Mouse (Mus musculus) hindbrain, postnatal 0 days (tissue): ENCODE measurements around the gene E2f8. TPM values are rescaled to one million over a fixed set of nuclear protein-coding genes. Genes with fewer than 3 reads are reported as not detected.

Experiments used
- ATAC-seq: fragments of 200-750 bp; cut with Nextera tagmentation; 2 replicates; pipeline ENCODE4 v1.8.0; 2017; ENCODE audit warnings: mild to moderate bottlenecking, moderate TSS enrichment, moderate library complexity
- DNase-seq: peaks from one replicate; pipeline ENCODE4 v3.0.0-alpha.2; 2015; ENCODE audit warnings: low spot score
- H3K27ac ChIP-seq: fragments of 300-500 bp; sonication (generic); 2 replicates; pipeline ENCODE4 v1.5.1; 2014; ENCODE audit warnings: mild to moderate bottlenecking
- H3K27me3 ChIP-seq: fragments of 300-500 bp; sonication (generic); 2 replicates; pipeline ENCODE4 v1.6.1; 2014; ENCODE audit warnings: low read length, mixed read lengths; ENCODE audit not compliant: insufficient read depth
- H3K36me3 ChIP-seq: fragments of 300-500 bp; sonication (generic); 2 replicates; pipeline ENCODE4 v1.6.1; 2014; ENCODE audit warnings: low read length, mixed read lengths; ENCODE audit not compliant: insufficient read depth
- H3K4me1 ChIP-seq: fragments of 300-500 bp; sonication (generic); 2 replicates; pipeline ENCODE4 v1.6.1; 2014; ENCODE audit warnings: antibody characterized with exemption, low read length, mixed read lengths; ENCODE audit not compliant: insufficient read depth
- H3K4me2 ChIP-seq: fragments of 300-500 bp; sonication (generic); 2 replicates; pipeline ENCODE4 v1.6.1; 2014; ENCODE audit warnings: low read depth, mild to moderate bottlenecking, low read length, moderate library complexity, mixed read lengths
- H3K4me3 ChIP-seq: fragments of 300-500 bp; sonication (generic); 2 replicates; pipeline ENCODE4 v1.5.1; 2014; ENCODE audit warnings: low read length
- H3K9ac ChIP-seq: fragments of 300-500 bp; sonication (generic); replicated peaks from 2 replicates; pipeline ENCODE4 v1.6.1; 2014; ENCODE audit warnings: mild to moderate bottlenecking, low read length, moderate library complexity, mixed read lengths
- H3K9me3 ChIP-seq: fragments of 300-500 bp; sonication (generic); 2 replicates; pipeline ENCODE4 v1.6.1; 2016; ENCODE audit warnings: low read length, mixed read lengths
- CTCF ChIP-seq: IDR thresholded peaks from 2 replicates; pipeline ENCODE4 v1.5.1; 2016; ENCODE audit warnings: antibody characterized with exemption, control low read depth, low read depth
- WGBS: fragments of 180-500 bp; shearing (Covaris S2); extraction: QIAGEN DNeasy Blood & Tissue Kit; methylation state at CpG from one replicate; pipeline ENCODE4 v1.1.7; 2014; 5-methylcytosine and 5-hydroxymethylcytosine counted together
- polyA plus RNA-seq: library from polyadenylated mRNA; unstranded; fragments of >200 nt; fragmentation: Nextera tagmentation; extraction: Ambion mirVana; gene quantifications from 2 replicates; pipeline ENCODE4 v1.2.1, GENCODE M21; 2015
- total RNA-seq: library from RNA; depleted of rRNA; stranded (reverse); fragments of >200 nt; gene quantifications from 2 replicates; pipeline ENCODE4 v1.2.3, GENCODE M21; 2014

Gene E2f8
- total and polyA plus RNA-seq, 2 experiments from 2014 or later: 2.0 to 2.6 TPM

DNA sequence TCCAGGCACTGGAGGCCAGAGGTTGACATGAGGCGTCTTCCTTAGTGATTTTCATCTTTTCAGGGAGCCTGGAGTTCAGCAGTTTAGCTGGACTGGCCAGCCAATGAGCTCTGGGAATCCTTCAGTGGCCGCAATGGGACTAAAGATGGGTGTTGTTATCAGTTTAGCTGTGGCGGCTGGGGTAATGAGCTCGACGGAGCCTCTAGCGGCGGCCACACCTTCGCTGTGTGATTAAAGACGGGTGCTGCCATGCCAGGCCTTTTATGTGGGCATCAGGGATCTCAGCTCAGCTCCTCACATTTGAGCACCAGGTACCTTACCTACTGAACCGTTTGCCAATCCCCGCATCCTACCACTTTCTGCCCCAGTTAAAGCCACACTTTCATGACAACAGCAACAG, 10.1 kb downstream of the E2f8 start:
- Histone ChIP-seq H3K4me3 (no peak overlapping the region), H3K27ac (no peak overlapping the region), H3K27me3 (no peaks in the 10 kb centered on the region), H3K4me1 (no peaks in the 10 kb centered on the region), H3K4me2 (no peak overlapping the region), H3K9ac (no peak overlapping the region), H3K9me3 (no peaks in the 10 kb centered on the region), H3K36me3 (no peaks in the 10 kb centered on the region)
- TF ChIP-seq CTCF: no peak
- DNase-seq (no peak), ATAC-seq (no peak)
- 94% methylated on average over 11 of the region's 11 CpGs for WGBS

DNA sequence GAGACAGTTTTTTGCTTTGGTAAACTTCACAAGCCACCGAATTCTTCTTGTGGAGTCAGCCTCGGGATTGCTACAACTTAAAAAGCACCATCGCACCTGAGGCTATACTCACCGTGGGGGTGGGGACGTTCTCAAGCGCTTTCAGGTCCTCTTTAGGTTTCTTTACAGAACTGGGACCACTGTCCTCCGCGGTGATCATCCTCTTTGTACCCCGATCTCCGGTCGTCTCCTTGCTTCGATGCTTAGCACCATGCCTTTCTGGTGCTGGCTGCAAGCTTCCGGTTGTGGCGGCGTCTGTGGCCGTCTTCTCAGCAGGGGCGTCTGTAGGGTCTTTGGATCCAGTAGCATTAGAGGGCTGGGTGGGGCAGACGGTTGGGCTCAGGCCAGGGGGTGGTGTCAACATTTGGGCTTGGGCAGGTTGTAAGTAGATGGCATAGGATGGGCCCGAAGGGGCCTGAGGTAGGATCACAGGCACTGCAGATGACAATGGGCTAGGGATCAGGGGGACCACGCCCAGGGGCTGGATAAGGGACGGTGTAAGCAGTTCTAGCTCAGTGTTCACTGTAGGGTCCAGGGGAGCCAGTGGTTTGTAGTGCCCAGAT, 10.7 kb downstream of the E2f8 start:
- Histone ChIP-seq H3K4me1 (no peaks in the 10 kb centered on the region), H3K27ac (no peak overlapping the region), H3K9ac (no peak overlapping the region), H3K36me3 (no peaks in the 10 kb centered on the region), H3K27me3 (no peaks in the 10 kb centered on the region), H3K4me3 (no peak overlapping the region), H3K4me2 (no peak overlapping the region), H3K9me3 (no peaks in the 10 kb centered on the region)
- whole genome bisulfite sequencing: 92% methylated on average over 21 of the region's 21 CpGs
- DNase-seq (no peak), ATAC-seq (no peak)
- no peak for TF ChIP-seq CTCF

DNA sequence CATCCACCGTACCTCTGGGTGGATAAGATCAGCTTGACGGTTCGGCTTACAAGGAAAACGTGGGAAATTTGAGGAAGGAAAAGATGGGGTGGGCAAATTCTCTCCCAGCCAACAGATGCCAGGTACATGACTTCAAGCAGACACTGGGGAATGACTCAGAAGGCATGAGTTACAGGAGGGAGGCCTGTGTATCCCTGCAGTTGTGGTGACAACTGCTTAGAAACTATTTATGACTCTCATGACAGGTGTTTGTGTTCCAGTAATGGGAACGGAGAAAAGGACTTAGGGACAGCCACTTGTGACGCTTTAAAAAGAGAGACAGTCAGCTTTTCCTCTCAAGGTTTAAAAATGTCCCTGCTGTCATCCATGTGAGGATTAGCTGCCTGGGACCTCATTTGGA, 11.3 kb downstream of the E2f8 start:
- no peaks in the 10 kb centered on the region for H3K27me3 ChIP-seq
- no peak for TF ChIP-seq CTCF
- no peaks in the 10 kb centered on the region for H3K4me1 ChIP-seq
- DNase-seq (no peak), ATAC-seq (no peak)
- no peak overlapping the region for H3K27ac ChIP-seq
- H3K36me3 ChIP-seq: no peaks in the 10 kb centered on the region
- 84% methylated on average over 6 of the region's 6 CpGs for WGBS
- no peak overlapping the region for H3K9ac ChIP-seq
- H3K4me3 ChIP-seq: no peak overlapping the region
- H3K9me3 ChIP-seq: no peaks in the 10 kb centered on the region
- H3K4me2 ChIP-seq: no peak overlapping the region

DNA sequence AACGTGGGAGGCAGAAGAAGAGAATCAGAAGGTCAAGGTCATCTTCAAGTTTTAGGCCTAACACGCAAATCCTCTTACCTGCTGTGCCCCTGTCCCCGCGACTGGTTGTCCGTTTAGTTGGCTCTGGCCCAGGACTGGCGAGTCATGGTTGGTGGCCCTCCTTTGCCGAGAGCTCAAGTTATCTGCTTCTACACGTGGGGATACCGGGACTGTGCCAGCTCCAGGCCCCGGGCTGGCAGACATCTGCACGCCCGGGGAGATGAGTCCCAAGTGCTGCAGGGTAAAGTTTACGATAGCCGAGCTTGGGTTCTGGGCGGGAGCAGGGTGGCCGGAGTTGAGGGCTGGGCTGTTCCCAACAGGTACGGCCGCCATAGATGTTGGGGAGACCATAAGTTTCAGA, 13.8 kb downstream of the E2f8 start:
- 86% methylated on average over 18 of the region's 18 CpGs for WGBS
- ATAC-seq (no peak), DNase-seq (no peak)
- Histone ChIP-seq H3K4me1 (no peaks in the 10 kb centered on the region), H3K9ac (no peak overlapping the region), H3K4me3 (no peak overlapping the region), H3K4me2 (no peak overlapping the region), H3K9me3 (no peaks in the 10 kb centered on the region), H3K27me3 (no peaks in the 10 kb centered on the region), H3K36me3 (no peaks in the 10 kb centered on the region), H3K27ac (no peak overlapping the region)
- TF ChIP-seq CTCF: no peak

DNA sequence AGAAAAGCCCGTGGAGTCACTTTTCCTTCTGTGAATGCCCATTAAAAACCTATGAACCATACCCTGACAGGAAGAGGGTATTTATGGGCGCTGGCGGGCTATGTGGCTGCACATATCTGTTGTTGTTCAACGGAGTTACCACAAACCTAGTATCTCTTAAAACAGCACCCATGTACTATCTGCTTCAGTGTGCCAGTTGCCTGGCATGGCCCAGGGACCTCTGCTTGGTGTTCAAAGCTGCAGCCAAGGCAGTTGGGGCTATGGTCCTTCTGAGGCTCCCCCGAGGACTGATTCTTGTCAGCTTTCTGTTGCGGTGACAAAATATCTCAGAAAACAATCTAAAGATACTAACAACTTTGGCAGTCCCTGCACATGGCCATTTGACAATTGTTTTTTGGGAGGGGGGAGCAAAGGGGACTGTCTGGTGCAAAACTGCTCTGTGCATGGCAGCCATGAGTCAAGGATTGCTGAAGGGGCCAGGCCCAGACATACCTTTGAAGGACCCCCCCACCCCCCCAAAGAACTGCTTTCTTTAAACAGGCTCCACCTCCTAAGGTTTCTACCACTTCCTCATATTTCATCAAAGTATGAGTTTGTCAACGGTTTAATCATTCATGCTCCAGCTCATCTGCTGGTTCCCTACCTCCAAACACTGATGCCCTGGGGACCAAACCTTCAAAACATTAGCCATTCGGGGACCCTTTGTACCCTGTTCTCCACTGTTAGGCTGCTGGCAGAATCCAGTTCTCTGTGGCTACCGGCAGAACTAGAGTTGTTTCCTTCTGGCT, 16.5 kb downstream of the E2f8 start:
- no peak overlapping the region for H3K4me2 ChIP-seq
- no peak overlapping the region for H3K27ac ChIP-seq
- no peak overlapping the region for H3K4me3 ChIP-seq
- no peaks in the 10 kb centered on the region for H3K4me1 ChIP-seq
- no peak for DNase-seq
- ATAC-seq: no peak
- H3K27me3 ChIP-seq: no peaks in the 10 kb centered on the region
- H3K36me3 ChIP-seq: no peaks in the 10 kb centered on the region
- 90% methylated on average over 9 of the region's 9 CpGs for WGBS
- H3K9ac ChIP-seq: no peak overlapping the region
- H3K9me3 ChIP-seq: no peaks in the 10 kb centered on the region
- TF ChIP-seq CTCF: no peak

DNA sequence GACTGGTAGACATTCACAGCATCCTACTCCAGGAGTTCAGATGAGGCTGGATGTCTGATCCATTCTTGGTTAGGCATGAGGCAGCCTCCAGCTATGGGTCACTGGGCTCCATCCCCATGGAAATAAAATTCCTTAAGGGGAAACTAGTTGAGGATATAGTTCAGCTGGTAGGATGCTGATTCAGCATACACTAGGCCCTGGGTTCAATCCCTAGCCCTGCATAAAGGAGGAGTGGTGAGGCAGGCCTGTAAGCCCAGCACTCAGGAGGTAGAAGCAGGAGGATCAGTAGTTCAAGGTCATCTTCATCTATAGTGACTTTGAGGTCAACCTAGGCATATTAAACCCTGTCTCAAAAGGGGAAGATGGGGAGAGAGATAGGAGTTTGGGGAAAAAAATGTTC, 17.2 kb downstream of the E2f8 start:
- Histone ChIP-seq H3K4me1 (no peaks in the 10 kb centered on the region), H3K9me3 (no peaks in the 10 kb centered on the region), H3K4me2 (no peak overlapping the region), H3K27ac (no peak overlapping the region), H3K4me3 (no peak overlapping the region), H3K36me3 (no peaks in the 10 kb centered on the region), H3K9ac (no peak overlapping the region), H3K27me3 (no peaks in the 10 kb centered on the region)
- TF ChIP-seq CTCF: no peak
- DNase-seq (no peak), ATAC-seq (no peak)

DNA sequence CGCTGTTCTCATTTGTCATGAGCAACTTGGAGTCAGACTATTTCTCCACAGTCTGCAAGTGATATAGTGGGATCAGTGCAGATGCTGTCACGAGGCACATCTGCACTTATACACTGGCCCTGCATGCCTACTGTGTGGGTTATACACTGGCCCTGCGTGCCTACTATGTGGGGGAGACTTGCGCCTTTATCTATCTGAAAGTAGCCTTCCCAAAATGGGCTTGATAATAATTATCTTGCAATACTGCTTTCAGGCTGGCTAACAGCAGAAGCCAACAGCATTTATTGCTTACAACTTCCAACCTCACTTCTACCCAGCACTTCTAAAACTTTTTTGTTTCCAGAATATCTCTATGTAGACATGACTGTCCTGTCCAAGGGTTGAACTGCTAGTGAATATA, 19.6 kb downstream of the E2f8 start:
- DNase-seq: no peak
- Histone ChIP-seq H3K36me3 (no peaks in the 10 kb centered on the region), H3K9me3 (no peaks in the 10 kb centered on the region), H3K4me3 (no peak overlapping the region), H3K4me2 (no peak overlapping the region), H3K4me1 (no peaks in the 10 kb centered on the region), H3K27me3 (no peaks in the 10 kb centered on the region), H3K9ac (no peak overlapping the region), H3K27ac (no peak overlapping the region)
- TF ChIP-seq CTCF: no peak
- 84% methylated on average over 4 of the region's 4 CpGs for WGBS
- ATAC-seq: no peak
